Mouse (Mus musculus) hindbrain, embryonic 14.5 days (tissue): ENCODE results near the gene Tipin. TPM values are rescaled to one million over a fixed set of nuclear protein-coding genes. Genes with fewer than 3 reads are reported as not detected.

Experiments used
- ATAC-seq: fragments of 200-750 bp; cut with Nextera tagmentation; 2 replicates; pipeline ENCODE4 v1.8.0; 2017; ENCODE audit warnings: moderate number of reproducible peaks, mild to moderate bottlenecking, moderate TSS enrichment, moderate library complexity; ENCODE audit not compliant: low FRiP score
- DNase-seq: peaks from one replicate; pipeline ENCODE4 v3.0.0-alpha.2; 2015; ENCODE audit warnings: low spot score
- H3K27ac ChIP-seq: fragments of 300-500 bp; sonication (generic); 2 replicates; pipeline ENCODE4 v1.5.1; 2014; ENCODE audit warnings: mild to moderate bottlenecking, moderate library complexity
- H3K27me3 ChIP-seq: fragments of 300-500 bp; sonication (generic); 2 replicates; pipeline ENCODE4 v1.6.1; 2014; ENCODE audit warnings: mild to moderate bottlenecking, low read length, mixed read lengths; ENCODE audit not compliant: control insufficient read depth, insufficient read depth
- H3K36me3 ChIP-seq: fragments of 300-500 bp; sonication (generic); replicated peaks from 2 replicates; pipeline ENCODE4 v1.6.1; 2014; ENCODE audit not compliant: control insufficient read depth, insufficient read depth
- H3K4me1 ChIP-seq: fragments of 300-500 bp; sonication (generic); replicated peaks from 2 replicates; pipeline ENCODE4 v1.6.1; 2014; ENCODE audit warnings: antibody characterized with exemption, low read length, mixed read lengths; ENCODE audit not compliant: control insufficient read depth, insufficient read depth
- H3K4me2 ChIP-seq: fragments of 300-500 bp; sonication (generic); replicated peaks from 2 replicates; pipeline ENCODE4 v1.6.1; 2014; ENCODE audit warnings: mild to moderate bottlenecking, moderate library complexity
- H3K4me3 ChIP-seq: fragments of 300-500 bp; sonication (generic); replicated peaks from 2 replicates; pipeline ENCODE4 v1.5.1; 2014; ENCODE audit warnings: mild to moderate bottlenecking, low read length
- H3K9ac ChIP-seq: fragments of 300-500 bp; sonication (generic); 2 replicates; pipeline ENCODE4 v1.6.1; 2014
- H3K9me3 ChIP-seq: fragments of 300-500 bp; sonication (generic); 2 replicates; pipeline ENCODE4 v1.6.1; 2016; ENCODE audit warnings: low read length; ENCODE audit not compliant: control insufficient read depth
- WGBS: fragments of 180-500 bp; shearing (Covaris S2); extraction: QIAGEN DNeasy Blood & Tissue Kit; methylation state at CpG from one replicate; pipeline ENCODE4 v1.1.7; 2014; 5-methylcytosine and 5-hydroxymethylcytosine counted together
- polyA plus RNA-seq: library from polyadenylated mRNA; unstranded; fragments of >200 nt; fragmentation: Nextera tagmentation; extraction: Ambion mirVana; gene quantifications from 2 replicates; pipeline ENCODE4 v1.2.1, GENCODE M21; 2014

Tipin gene
- polyA plus RNA-seq, 1 experiment from 2014 or later: 73.3 TPM

GRCm38 (mm10) chr9:64335825-64336224, 54.4 kb downstream of the Tipin start:
- no peak for ATAC-seq
- Histone ChIP-seq H3K9ac (no peak overlapping the region), H3K27me3 (no peaks in the 10 kb centered on the region), H3K4me1 (peaks cover 10% of the 10 kb centered on the region; the same call in 1 of the 2 replicates), H3K4me3 (no peak overlapping the region), H3K27ac (no peak overlapping the region), H3K36me3 (peaks cover 9% of the 10 kb centered on the region), H3K9me3 (no peaks in the 10 kb centered on the region), H3K4me2 (no peak overlapping the region)
- no peak for DNase-seq
- 95% methylated on average over 6 of the region's 6 CpGs for WGBS

DNA sequence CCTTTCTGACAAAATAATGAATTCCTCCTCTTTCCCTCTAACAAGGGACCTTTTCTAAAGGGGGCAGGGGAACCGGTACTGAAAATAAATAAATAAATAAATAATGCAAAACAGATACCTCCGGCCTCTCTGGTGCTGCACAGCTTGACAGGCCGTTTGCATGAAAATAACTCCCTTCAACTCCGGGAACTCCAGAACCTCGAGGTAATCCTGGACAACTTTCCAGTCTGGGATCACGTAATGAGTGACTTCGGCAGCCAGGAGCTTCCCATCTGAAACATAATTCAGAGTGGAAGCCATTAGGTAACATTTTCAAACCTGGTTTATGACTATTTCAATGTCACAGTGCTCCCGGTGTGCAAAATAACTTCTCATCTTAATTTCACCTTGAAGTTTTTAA, 58.0 kb downstream of the Tipin start:
- peaks cover 10% of the 10 kb centered on the region; the same call in 1 of the 2 replicates for H3K4me1 ChIP-seq
- DNase-seq: no peak
- no peaks in the 10 kb centered on the region for H3K9me3 ChIP-seq
- peaks cover 8% of the 10 kb centered on the region for H3K36me3 ChIP-seq
- no peaks in the 10 kb centered on the region for H3K27me3 ChIP-seq
- no peak for ATAC-seq
- no peak overlapping the region for H3K27ac ChIP-seq
- 24% methylated on average over 8 of the region's 8 CpGs for WGBS
- H3K4me3 ChIP-seq: no peak overlapping the region
- H3K4me2 ChIP-seq: peak overlapping the region; percentile 77
- no peak overlapping the region for H3K9ac ChIP-seq

DNA sequence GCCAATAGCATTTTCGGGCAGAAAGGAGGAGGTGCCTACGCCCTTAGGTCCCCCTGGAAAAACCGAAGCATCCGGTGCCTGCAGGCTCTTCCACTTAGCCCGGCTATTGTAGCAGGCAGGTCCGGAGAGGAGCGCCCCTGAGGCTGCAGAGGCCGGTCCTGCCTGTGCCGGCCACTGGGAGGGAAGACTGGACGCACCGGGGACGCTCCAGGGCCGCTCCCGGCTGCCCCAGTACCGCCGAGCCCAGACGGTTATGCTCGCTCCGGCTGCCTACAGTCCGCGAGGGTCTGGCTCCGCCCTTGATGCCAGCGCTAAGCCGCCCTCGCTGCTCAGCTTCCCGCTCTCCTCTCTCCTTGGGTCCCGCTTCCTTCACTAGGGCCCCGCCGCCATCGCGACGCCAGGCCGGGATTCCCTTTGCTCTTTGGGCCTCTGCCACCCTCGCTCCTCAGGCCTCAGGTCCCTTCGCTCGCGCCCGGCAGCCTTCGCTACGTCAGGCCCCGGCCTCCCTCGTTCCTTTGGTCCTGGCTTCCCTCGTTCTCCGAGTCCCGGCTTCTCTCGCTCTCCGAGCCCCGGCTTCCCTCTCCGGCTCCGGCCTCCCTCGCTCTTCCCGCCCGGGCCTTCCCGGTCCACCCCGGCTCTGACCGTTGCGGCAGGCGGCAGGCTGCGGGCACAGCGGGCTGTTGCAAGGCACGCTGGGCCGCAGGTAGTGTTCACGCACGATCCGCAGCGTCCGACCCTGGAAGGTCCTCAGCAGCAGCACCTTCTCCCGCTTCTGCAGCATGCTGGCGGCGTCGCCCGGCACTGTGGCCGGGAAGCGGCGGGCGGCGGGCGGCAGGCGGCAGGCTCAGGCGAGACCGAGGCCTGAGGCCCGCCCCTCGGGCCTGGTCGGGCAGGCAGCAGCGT, 59.2 kb downstream of the Tipin start:
- no peaks in the 10 kb centered on the region for H3K9me3 ChIP-seq
- H3K9ac ChIP-seq: peak overlapping the region; percentile 97
- H3K27me3 ChIP-seq: no peaks in the 10 kb centered on the region
- peak overlapping the region; percentile 55 for H3K4me3 ChIP-seq
- ATAC-seq: peak; percentile 89
- peak overlapping the region; percentile 99 for H3K27ac ChIP-seq
- DNase-seq: peak; percentile 77
- H3K4me2 ChIP-seq: peak overlapping the region; percentile 77
- H3K4me1 ChIP-seq: peaks cover 10% of the 10 kb centered on the region; the same call in 1 of the 2 replicates
- H3K36me3 ChIP-seq: no peaks in the 10 kb centered on the region
- WGBS: under 1% methylated on average over 80 of the region's 85 CpGs

DNA sequence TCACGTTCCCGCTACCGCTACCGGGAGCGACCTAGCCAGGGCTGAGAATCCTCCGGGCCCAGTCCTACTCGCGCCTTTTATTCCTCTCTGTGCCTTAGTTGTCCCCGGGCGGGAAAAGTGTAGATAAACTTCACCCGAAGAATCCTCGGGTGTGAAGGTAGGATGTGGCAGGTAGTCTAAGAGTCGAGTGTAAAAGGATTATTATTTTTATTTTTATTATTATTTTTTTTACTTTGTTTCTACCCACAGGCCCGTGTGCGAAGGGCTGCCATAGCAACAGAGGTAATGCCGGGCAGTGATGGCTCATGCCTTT, 59.8 kb downstream of the Tipin start, which contains the start of gene Dis3l:
Dis3l (minus strand) TSS at position 35 of the 313 bp plus-strand sequence.
- H3K9me3 ChIP-seq: no peaks in the 10 kb centered on the region
- no peaks in the 10 kb centered on the region for H3K36me3 ChIP-seq
- WGBS: 11% methylated on average over 16 of the region's 16 CpGs
- H3K4me2 ChIP-seq: peak within 1 kb of the TSS; percentile 77
- H3K27ac ChIP-seq: peak within 1 kb of the TSS; percentile 99
- ATAC-seq (no peak), DNase-seq (no peak)
- H3K9ac ChIP-seq: peak within 1 kb of the TSS; percentile 97
- no peaks in the 10 kb centered on the region for H3K27me3 ChIP-seq
- H3K4me3 ChIP-seq: peak within 1 kb of the TSS; percentile 55
- peaks cover 10% of the 10 kb centered on the region; the same call in 1 of the 2 replicates for H3K4me1 ChIP-seq

DNA sequence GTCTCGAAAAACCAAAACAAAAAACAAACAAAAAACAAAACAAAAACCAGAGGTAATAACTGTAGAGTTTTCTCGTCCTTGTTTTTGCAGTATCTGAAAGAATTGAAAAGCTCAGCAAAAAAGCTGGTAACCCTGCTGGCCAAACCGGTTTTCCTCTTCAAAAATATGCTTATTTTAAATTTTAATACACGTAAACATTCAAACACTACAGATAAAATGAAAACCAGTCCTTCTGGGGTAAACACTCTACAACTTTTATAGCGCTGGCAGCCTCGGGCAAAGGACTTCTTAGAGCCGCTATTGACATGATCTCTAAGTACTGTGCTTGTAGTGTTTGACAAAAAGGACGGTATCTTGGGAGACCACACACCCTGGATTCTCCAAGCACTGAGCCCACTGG, 60.3 kb downstream of the Tipin start:
- Histone ChIP-seq H3K4me2 (peak overlapping the region; percentile 77), H3K27me3 (no peaks in the 10 kb centered on the region), H3K9ac (peak overlapping the region; percentile 97), H3K4me3 (peak overlapping the region; percentile 55; the same call in 1 of the 2 replicates), H3K36me3 (no peaks in the 10 kb centered on the region), H3K27ac (peak overlapping the region; percentile 99), H3K4me1 (peaks cover 10% of the 10 kb centered on the region; the same call in 1 of the 2 replicates), H3K9me3 (no peaks in the 10 kb centered on the region)
- DNase-seq (no peak), ATAC-seq (no peak)
- WGBS: 93% methylated on average over 8 of the region's 8 CpGs

DNA sequence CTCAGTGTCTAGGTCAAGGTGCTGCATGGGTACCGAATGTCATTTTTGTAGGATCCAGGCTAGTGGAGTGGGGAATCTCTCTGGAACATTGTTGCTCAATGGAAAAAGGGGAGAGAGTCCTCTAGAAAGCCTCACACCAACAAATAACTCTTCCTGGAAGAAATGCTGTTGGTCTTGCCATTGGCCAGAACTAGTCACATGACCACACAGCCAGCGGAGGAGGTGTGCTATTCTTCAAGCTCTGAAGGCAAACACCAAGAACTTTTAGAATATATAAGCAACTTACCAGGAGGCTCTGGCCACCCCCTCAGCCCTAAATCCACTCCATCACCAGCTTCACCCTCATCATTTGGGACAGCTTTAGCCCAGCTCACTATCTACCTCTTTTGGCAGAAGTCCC, 62.3 kb downstream of the Tipin start:
- DNase-seq: no peak
- Histone ChIP-seq H3K4me3 (no peak overlapping the region), H3K9me3 (no peaks in the 10 kb centered on the region), H3K27ac (no peak overlapping the region), H3K4me2 (no peak overlapping the region), H3K4me1 (peaks cover 10% of the 10 kb centered on the region; the same call in 1 of the 2 replicates), H3K9ac (no peak overlapping the region), H3K36me3 (no peaks in the 10 kb centered on the region), H3K27me3 (no peaks in the 10 kb centered on the region)
- no peak for ATAC-seq
- WGBS: 98% methylated on average over 2 of the region's 2 CpGs

- DNase-seq (no peak), ATAC-seq (no peak)
- Histone ChIP-seq H3K4me2 (no peak overlapping the region), H3K27ac (no peak overlapping the region), H3K36me3 (no peaks in the 10 kb centered on the region), H3K4me3 (no peak overlapping the region), H3K9me3 (no peaks in the 10 kb centered on the region), H3K9ac (no peak overlapping the region), H3K4me1 (no peaks in the 10 kb centered on the region), H3K27me3 (no peaks in the 10 kb centered on the region)
- WGBS: 68% methylated on average over 5 of the region's 5 CpGs
These were observed 64.5 kb downstream of the Tipin start for GRCm38 (mm10) chr9:64345931-64346330.

DNA sequence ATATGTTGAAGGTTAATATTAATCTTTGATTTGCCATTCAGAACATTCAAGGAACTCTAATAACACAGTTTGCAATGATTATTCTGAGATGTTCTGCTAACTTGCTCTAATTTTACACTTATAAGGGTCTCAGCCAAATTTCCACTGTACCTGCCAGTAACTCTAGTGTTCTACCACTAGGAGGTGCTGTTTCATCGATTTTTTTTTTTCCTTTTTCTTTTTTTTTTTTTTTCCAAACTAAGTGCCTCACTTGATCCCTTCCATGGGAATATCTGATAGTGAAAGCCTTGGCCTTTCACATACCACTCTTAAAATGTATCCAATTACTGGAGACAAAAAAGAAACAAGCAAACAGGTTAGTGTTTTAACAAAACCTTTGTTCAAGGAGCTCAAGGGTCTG, 66.0 kb downstream of the Tipin start:
- no peak overlapping the region for H3K4me3 ChIP-seq
- H3K36me3 ChIP-seq: no peaks in the 10 kb centered on the region
- no peaks in the 10 kb centered on the region for H3K27me3 ChIP-seq
- H3K9me3 ChIP-seq: no peaks in the 10 kb centered on the region
- ATAC-seq (no peak), DNase-seq (peak; percentile 80)
- no peak overlapping the region for H3K27ac ChIP-seq
- no peak overlapping the region for H3K4me2 ChIP-seq
- WGBS: 0% methylated on average over 1 of the region's 1 CpGs
- no peak overlapping the region for H3K9ac ChIP-seq
- H3K4me1 ChIP-seq: no peaks in the 10 kb centered on the region

- 66% methylated on average over 5 of the region's 5 CpGs for WGBS
- Histone ChIP-seq H3K9ac (no peak overlapping the region), H3K4me2 (no peak overlapping the region), H3K9me3 (no peaks in the 10 kb centered on the region), H3K36me3 (no peaks in the 10 kb centered on the region), H3K4me3 (no peak overlapping the region), H3K27ac (no peak overlapping the region), H3K4me1 (no peaks in the 10 kb centered on the region), H3K27me3 (no peaks in the 10 kb centered on the region)
- DNase-seq (no peak), ATAC-seq (no peak)
These were observed 68.1 kb downstream of the Tipin start for GRCm38 (mm10) chr9:64349490-64349889.
